Mouse (Mus musculus) frontal cortex, adult (tissue): ENCODE results near the gene Uchl4.

Source experiments
- ATAC-seq: cut with Nextera tagmentation; 2 replicates; pipeline ENCODE4 v1.9.2; 2017; ENCODE audit warnings: mild to moderate bottlenecking, moderate library complexity, mixed read lengths; ENCODE audit not compliant: low TSS enrichment

Gene Uchl4

GRCm38 (mm10) chr9:64273757-64274156 is 38.8 kb downstream of the Uchl4 start:
- peak; percentile 81; the same call in 1 of the 2 replicates for ATAC-seq

- no peak for ATAC-seq
These were observed 39.3 kb downstream of the Uchl4 start for GRCm38 (mm10) chr9:64274291-64274690.

- ATAC-seq, result no peak
These were observed 39.9 kb downstream of the Uchl4 start for GRCm38 (mm10) chr9:64274919-64275318.

GRCm38 (mm10) chr9:64277706-64278105 is 42.7 kb downstream of the Uchl4 start:
- ATAC-seq, result no peak

- no peak for ATAC-seq
These were observed 43.8 kb downstream of the Uchl4 start for GRCm38 (mm10) chr9:64278665-64279310.

GRCm38 (mm10) chr9:64281105-64281780 is 46.2 kb downstream of the Uchl4 start, which contains the start of gene Tipin:
TSS of gene Tipin (plus strand) at chr9:64281581.
- peak; percentile 98 for ATAC-seq

- ATAC-seq, result peak; percentile 88
These were observed 46.8 kb downstream of the Uchl4 start for GRCm38 (mm10) chr9:64281781-64282178.

- no peak for ATAC-seq
These were observed 47.5 kb downstream of the Uchl4 start for GRCm38 (mm10) chr9:64282404-64282987.
